Mouse (Mus musculus) c-Kit-negative CD71-positive TER-119-positive erythroid progenitor cells, embryonic 14.5 days (primary cell): ENCODE results near the gene Tet1.
"Not testable (repeated sequence)": the region's sequence is repeated elsewhere in the genome, so short reads cannot be mapped to it uniquely, and the experiment has no call there.

ENCODE experiments used
- DNase-seq: peaks from one replicate; pipeline ENCODE4 v3.0.0-alpha.2; 2013; ENCODE audit warnings: low read depth, low spot score

The Tet1 gene

DNA sequence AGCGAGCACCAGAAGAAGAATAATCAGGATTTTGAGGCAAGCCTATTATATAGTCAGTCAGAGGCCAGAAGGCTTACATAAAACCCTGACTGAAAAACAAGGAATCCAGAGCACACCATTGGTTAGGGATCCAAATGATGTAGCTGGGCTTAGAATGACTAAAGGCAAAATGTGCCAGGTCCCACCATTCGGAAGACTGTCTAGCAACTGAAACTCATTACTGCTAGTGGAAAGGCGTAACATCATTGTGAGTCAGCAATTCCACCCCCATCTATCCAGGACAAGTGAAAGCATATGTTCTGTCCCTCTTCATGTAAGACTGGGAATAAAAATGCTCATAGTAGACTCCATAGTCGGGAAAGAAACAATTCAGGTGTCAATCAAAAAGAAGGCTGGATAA is 57.8 kb downstream of the Tet1 start:
- no peak for DNase-seq

DNA sequence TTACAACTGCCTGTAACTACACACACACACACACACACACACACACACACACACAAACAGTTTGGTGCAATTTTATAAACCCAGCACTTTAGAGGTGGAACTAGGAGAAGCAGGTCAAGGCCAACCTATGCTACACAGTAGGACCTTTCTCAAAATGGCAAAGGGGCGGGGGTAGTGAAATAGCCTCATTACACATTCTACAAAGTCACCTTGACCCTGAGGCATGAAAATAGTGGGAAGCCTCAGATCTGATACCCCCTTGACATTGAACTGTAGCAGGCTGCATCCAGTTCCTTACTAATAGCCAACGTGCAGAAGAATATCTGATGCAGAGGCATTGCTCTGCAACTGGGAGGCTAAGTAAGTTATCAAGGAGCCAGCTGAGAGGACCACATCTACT is 60.0 kb downstream of the Tet1 start:
- DNase-seq = no peak

DNA sequence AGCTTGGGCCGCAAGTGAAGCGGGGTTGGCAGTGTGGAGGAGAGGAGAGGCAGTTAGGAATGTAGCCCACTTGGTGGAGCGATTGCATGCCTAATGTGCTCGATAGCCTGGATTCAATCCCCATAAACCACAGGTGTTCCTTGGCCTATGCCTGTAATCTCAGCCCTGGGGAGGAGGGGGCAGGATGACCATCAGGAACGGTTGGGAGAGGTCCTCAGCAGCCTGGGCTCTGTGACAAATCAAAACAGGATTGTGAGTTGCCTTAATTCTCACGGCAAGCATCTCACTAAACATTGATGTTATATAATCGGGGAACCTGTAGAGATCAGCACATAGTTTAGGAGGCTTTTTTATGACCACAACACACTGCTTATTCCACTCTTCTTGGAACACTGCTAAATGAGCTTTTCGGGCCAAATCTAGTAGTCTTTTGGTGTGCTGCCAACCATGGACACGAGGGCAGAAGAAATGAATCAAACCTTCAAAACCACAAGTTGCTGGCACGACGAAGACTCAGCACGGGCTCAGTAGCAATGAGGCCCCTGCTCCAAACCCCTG is 61.6 kb downstream of the Tet1 start:
- no peak for DNase-seq

DNA sequence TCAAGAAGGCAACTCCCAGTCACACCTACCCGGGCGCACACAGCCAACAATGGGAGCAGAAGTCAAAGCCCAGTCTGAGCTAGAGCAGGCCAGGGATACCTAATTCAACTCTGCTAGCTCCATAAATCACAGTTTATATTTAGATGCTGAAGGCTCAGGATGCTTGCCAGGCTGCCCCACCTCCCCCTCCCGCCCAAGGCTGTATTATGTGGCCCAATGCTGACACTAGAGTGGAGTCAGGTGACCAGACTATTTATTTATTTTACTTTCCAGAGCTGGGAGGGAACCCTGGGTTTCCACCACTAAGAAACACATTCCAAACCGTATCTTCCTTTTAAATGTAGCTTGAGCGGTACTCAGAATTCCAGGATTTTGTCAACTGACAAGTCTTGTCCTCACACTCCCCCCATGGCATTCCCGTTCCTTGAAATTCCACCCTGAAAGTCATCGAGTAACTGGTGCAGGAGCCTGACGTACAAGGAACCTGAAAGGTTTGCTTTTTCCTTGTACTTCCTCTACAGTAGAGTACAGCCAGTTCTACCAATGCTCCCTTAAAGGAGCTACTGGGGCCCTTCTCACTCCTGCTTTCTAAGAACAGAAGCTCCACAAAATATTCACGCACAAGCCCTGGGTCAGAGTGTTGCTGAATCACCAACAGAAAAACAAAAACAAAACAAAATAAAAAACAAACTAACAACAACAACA is 64.9 kb downstream of the Tet1 start:
- no peak for DNase-seq

DNA sequence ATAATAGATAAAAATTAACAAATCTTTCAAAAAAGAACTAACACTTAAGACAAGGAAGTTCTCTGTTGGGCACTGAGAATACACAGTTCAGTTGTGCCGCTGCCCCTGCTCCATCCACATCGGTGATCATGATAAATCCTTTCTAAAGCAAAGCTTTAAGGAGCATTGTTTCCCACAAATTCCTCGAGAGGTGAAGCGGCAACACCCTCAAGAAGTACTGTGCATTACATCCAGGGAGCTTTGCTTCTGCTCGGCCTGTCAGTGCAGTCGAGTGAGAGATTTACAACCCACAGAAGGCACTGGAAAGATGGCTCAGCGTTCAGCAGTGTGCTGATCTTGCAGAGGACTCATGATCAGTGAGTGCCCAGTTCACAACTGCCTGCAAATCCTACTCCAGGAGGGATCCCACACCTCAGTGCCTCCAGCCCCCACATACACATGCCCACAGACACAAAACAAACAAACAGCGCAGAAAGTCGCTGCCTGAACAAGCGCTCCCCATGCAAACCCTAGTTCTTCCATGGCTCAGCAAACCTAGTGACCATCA is 66.8 kb downstream of the Tet1 start:
- DNase-seq = no peak

DNA sequence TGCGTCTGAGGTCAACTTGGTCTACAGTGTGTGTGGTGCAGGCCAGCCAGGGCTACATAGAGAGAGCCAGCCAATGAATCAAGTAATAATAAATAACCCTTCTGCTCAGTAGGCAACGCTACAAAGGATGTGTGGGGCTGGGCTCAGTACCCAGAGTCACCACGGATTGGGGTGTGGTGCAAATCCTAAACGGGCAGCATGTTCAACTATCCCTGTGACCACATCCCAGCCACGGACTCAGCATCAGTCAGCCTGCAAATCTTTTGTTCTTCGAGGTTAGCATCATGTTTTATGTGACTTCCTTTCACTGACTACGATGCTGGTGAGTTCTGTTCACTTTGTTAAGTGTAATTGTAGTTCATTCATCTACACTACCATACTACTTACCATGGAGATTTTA is 68.1 kb downstream of the Tet1 start:
- no peak for DNase-seq

DNA sequence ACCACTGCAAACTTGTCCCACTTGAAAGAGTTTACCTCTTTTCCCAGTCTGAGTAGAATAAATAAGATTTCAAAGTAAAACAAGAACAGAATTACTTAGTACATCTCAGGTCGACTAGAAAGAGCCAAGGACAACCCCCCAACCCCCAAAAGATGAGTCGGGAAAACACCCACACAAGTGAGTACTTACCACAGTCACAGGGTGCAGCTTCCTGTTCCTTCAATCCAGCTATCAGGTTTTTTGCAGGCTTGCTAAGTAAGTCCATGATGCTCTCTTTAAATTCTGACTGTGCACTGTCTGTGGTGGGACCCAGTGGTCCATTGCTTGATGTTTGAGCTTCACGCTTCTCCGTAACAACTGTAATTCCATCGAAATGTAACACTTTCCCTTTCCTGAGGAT is 70.8 kb downstream of the Tet1 start:
- no peak for DNase-seq

DNA sequence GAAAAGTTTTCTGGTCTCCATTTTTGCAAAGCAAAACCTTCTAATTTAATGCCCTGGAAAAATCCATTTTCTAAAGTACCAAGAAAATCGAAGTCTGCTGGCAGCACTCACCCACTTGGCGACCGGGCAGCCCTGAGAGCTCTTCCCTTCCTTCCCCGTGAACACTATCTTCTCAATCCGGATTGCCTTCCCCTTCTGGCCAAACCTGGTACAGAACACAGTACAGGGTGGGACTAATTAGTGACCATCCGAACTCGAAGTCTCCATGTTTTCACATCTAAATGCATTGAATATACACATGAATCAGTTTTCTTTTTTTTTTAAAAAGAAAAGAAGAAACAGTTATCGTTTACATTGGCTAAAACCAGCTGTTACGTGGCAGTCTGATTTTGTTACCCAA is 76.0 kb downstream of the Tet1 start:
- no peak for DNase-seq

DNA sequence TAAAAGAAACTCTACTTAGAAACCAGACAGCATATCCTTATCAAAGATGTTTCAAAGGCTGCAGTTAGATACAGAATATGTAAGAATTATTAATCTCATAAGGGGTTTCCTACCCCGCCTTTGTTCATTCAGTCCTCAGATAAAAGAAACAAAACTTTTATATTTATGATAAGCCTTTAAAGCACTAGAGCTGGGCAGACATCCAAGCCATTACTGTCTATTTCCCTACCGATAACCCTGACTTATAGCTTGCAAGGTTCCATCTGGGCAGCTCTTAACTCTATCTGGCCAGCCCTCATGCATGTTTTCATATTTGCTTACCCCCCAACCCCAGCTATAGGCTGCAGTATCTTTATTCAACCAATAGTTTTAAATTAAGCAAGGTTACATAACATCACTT is 77.2 kb downstream of the Tet1 start:
- no peak for DNase-seq

DNA sequence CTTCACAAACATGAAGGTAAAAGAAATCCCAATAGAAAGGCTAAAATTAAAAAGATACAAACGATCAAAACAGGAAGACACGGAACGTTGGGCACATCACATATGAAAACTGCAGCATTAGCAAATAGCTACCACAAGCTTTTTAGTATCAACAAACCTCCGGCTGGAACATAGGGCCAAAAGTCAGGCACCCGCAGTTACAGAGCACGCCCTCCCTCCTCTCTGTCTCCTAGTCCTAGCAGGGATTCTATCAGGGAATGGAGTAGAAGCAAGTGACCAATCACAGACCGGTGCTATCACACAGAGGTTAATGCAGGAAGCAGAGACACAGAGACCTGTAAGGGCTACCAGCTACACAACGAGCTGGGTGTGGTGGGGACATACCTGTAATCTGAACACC is 84.3 kb downstream of the Tet1 start:
- no peak for DNase-seq

DNA sequence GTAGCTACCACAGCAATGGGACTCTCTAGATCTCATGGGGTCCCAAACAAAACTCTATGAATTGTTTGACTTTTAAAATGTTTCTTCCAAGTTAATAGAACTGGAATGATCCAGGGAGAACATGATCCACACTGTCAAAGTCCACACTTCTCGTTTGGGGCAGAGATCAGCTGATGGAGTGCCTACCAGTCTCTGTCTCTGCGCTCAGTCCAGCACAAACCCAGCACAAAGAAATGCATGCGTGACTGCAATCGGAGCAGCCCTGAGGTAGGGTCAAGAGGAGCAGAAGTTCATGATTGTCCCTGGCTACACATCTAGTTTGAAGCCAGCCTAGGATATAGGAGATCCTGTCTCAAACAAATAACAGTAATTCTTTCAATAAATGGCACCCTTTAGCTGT is 85.4 kb downstream of the Tet1 start:
- no peak for DNase-seq

DNA sequence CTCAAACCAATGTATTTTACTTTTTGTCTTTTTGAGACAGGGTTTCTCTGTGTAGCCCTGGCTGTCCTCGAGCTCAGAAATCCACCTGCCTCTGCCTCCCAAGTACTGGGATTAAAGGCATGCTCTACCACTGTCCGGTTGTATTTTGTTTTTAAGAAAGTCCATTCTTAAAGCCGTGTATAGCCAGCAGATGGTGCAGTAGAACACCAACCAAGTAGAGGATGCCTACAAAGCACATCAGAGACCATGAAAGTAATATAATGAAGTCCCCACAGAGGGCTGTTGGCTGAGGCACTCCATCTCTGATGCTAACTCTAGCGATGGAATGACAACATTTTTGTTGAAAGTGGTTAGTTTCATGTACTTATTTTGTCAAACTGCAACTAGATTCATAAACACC is 98.8 kb downstream of the Tet1 start:
- DNase-seq = no peak

DNA sequence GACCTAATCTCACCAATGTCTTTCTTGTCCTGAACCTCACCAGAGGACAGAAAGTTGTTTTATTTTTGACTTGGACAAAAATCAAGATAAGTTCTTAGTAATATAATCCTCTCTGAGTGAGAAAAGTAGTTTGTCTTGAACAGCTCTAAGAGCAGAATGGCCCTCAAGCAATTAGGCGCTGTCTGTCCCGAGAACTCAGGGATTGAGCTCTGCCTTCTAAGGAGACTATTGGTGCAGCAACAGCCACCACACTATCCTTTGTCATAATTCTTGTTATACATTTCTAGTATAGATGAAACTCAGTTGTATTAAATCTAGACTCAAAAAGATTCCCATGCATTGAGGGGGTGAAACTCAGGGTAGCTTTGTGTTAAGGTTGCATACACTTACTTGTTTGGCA is 100.0 kb downstream of the Tet1 start:
- DNase-seq = no peak

DNA sequence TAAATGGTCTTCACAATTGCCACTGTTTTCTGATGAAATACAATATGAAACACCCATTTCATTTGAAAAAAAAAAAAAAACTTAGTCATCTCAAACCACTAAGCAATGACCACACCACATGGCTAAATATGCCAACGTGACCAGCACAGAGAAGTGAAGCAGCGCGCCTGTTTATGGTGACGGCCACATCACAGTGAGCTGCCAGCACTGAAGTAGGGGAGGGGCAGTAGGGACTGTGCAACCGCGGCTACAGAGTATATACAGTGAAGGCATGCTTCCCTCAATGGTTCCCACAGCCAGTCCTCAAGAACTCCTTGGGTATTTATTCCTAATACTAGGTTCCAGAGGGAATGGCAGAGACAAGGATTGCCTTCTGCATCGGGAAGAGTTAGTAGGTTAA is 100.5 kb downstream of the Tet1 start:
- no peak for DNase-seq

DNA sequence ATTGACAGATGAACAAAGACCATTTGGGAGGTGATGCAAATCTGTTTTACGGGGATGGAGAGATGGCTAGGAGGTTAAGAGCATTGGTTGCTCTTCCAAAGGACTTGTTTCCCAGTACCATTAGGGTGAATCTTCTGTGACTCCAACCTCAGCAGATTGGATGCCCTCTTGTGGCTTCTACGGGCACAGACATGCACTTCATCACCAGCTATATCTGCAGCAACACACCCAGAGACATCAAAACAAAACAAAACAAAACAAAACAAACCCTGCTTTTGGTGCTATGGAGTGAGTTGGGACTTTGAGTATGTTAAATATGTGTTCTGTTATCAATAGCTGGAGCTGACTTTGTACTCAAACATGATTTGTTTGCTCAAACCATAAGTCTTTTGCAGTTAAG is 104.7 kb downstream of the Tet1 start:
- no peak for DNase-seq

DNA sequence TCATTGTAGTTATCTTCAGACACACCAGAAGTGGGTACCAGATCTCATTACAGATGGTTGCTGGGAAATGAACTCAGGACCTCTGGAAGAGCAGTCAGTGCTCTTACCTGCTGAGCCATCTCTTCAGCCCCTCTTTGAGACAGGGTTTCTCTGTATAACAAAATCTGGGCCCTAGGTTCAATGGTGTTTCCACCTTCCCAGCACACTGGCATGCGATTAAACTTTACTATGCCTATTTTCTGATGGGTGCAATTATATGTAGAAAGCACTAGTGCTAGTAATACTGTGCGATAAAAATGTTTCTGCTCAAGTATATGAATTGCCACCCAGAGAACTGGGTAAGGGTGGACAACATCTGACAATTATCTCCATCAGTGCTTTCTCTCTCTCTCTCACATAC is 105.5 kb downstream of the Tet1 start:
- no peak for DNase-seq

DNA sequence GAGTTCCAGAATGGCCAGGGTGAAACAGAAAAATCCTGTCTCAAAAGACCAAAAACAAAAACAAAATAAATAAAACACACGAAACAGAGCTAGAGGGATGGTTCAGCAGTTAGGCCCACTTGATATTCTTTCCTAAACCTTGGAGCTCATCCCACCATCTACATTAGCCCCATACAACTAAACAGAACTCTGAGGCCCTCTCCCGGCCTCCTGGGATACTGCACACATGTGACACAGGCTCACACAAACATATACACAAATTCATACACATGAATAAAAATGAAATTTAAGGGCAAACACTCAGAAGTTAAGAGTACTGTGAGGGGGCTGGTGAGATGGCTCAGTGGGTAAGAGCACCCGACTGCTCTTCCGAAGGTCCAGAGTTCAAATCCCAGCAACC is 114.6 kb downstream of the Tet1 start:
- no peak for DNase-seq

DNA sequence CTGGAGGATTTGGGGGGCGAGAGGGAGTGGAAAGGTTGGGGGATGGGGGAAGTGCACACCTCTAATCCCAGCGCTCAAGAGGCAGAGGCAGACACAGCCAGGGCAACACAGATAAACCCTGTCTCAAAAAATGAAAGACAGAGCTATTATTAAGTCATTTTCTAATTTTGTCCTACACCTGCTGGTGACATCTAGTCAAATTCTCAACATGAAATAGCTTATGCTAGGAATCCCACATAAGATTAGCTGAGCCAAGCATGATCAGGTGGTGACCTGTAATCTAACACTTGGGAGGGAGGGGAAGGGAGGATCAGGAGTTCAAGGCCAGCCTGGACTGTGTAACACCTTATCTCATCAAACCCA is 115.7 kb downstream of the Tet1 start:
- peak; percentile 29 for DNase-seq

DNA sequence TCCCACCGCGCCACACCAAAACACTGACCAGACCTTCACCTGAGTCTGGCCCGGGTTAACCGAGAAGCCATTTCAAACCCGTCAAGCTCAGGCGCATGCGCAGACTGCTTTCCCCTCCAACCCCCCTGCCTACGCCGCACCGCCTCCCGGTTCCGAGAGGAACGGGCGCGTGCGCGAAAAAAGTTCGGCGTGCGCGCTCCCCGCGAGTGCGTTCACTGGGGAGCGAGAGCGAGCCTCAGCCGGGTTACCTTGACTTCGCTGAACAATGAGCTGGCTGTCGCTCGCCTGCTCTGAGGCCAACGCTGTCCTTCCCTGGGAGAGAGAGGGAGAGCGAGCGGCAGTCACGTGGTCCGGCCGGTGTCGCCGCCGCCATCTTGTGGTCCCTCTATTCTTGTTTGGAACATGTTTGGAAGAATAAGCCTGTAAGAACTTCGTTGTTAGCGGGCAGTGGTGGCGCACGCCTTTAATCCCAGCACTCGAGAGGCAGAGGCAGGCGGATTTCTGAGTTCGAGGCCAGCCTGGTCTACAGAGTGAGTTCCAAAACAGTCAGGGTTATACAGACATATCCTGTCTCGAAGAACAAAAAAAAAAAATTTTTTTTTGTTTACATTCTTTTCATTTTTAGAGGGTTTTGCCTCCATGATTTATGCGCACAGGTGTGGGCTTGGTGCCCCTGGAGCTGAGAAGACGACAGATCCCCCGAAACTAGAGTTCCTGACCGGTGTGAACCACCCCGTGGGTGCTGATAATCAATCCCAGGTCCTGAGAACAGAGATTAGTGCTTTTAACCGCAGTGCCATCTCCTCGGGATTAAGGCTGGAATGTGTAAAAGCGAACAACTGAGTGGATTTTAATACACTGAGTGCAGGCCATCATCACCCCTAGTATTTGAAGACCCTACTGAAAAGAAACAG is 116.4 kb downstream of the Tet1 start, which contains the start of gene Ccar1:
TSS of gene Ccar1 (minus strand) at position 110 of the 914 bp plus-strand sequence.
- peak; percentile 97 for DNase-seq

DNA sequence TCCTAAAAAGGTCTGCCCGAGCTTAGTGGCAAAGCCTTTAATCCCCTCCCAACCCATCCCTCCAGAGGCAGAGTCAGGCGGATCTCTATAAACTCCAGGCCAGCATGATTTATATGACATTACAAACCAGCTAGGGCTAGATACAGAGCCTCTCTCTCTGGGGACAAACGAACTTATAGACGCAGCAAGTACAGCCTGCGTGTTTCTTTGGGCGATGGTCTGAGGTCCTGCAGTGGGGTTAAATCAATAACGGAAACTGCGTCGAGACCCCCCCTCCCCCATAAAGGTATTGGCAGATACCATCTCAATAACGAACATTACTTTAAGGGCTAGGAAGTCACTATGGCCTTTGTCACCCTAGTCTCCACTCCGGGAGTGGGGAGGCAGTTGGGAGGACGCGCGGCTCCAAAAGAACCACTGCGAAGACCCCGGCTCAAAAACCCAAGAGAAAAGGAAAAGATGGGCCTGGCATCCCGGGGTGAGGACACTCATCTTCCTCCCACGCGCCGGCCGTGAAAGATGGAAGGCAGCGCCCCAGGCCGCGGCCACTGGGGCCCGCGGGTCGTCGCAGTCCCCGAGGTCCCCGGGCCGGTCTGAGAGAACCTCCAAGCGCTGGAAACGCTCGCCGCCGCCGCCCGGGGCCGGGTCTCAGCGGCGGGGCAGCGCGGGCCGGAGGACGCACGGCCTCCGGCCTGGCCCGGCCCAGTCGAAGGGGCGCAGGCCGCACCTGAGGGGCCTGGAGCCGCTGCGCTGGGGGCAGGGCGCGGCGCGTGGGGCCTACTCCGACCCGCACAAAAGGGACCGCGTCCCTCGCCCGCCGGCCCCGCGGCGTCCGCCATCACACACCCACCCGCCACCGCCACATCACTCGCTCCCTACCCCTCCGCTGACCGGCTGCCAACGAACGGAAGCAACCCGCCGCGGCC is 117.3 kb downstream of the Tet1 start:
- peak; percentile 11 for DNase-seq

DNA sequence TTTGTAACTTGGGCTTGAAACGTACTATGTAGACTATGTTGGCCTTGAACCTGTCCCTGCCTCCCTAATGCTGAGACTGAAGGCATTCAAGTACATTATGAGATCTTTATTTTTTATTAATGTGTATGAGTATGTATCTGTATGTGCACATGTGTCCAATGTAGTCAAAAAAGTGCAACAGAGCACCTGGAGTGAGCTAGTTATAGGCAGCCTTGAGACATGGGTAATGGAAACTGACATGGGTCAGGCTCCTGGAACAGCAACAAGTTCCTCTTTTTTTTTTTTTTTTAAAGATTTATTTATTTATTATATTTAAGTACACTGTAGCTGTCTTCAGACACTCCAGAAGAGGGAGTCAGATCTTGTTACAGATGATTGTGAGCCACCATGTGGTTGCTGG is 127.0 kb downstream of the Tet1 start:
- not testable (repeated sequence) for DNase-seq
